ENCODE assay signal across 12 mouse cellular contexts in genomic region chr3:101713669-101714068, GRCm38 (mm10).
DNase-seq lines count a peak whose midpoint lies in the region; ATAC-seq and TF ChIP-seq lines count a peak whose summit lies in the region.
"Had no signal": no experiment of that assay in that cellular context is flagged by ENCODE, and none has a peak within 500 bp of the region (broad histone marks: within the 10 kb centered on the region; RNA-seq: fewer than 3 reads in every experiment).

No protein-coding gene starts in this region.

- no peaks in the 10 kb centered on the region for H3K36me3 ChIP-seq in forebrain, embryonic 16.5 days (ENCODE audit: control insufficient read depth, insufficient read depth)
- H3K36me3 ChIP-seq in forebrain, embryonic 12.5 days (replicated peaks), result no peaks in the 10 kb centered on the region
- no peaks in the 10 kb centered on the region for H3K36me3 ChIP-seq in kidney, embryonic 15.5 days
- H3K36me3 ChIP-seq in ES-E14 (ENCODE audit: control insufficient read depth, insufficient read depth, low read length, poor library complexity, severe bottlenecking), result no peaks in the 10 kb centered on the region
- no peaks in the 10 kb centered on the region for H3K36me3 ChIP-seq in intestine, postnatal 0 days (ENCODE audit: control insufficient read depth, insufficient read depth)

- H3K4me3 ChIP-seq in forebrain, embryonic 16.5 days (replicated peaks; ENCODE audit: low read length), result no peak overlapping the region
- H3K4me3 ChIP-seq in forebrain, embryonic 12.5 days (replicated peaks), result no peak overlapping the region
- no peak overlapping the region for H3K4me3 ChIP-seq in kidney, embryonic 15.5 days (replicated peaks)
- peak overlapping the region in 1 of 2 experiments; percentile 1; a peak in 1 of 4 replicates for H3K4me3 ChIP-seq in ES-E14 (ENCODE audit: insufficient read depth in 1 of 2, low read depth in 1 of 2, low read length in 2 of 2, poor library complexity in 1 of 2, severe bottlenecking in 1 of 2)
- H3K4me3 ChIP-seq in intestine, postnatal 0 days (ENCODE audit: low read depth, low read length), result no peak overlapping the region

- H3K9me3 ChIP-seq in forebrain, embryonic 16.5 days (ENCODE audit: control insufficient read depth, low read length), result no peaks in the 10 kb centered on the region
- no peaks in the 10 kb centered on the region for H3K9me3 ChIP-seq in forebrain, embryonic 12.5 days
- H3K9me3 ChIP-seq in kidney, embryonic 15.5 days (replicated peaks), result no peaks in the 10 kb centered on the region
- no peaks in the 10 kb centered on the region for H3K9me3 ChIP-seq in ES-E14 (ENCODE audit: control insufficient read depth, insufficient read depth, low read depth, low read length)
- no peaks in the 10 kb centered on the region for H3K9me3 ChIP-seq in intestine, postnatal 0 days (ENCODE audit: control insufficient read depth)

- no peak for TF ChIP-seq CTCF in intestine, postnatal 0 days (IDR thresholded peaks at IDR 0.05; ENCODE audit: low read depth)

- no peaks in the 10 kb centered on the region for H3K27me3 ChIP-seq in forebrain, embryonic 16.5 days (replicated peaks; ENCODE audit: control insufficient read depth, insufficient read depth, low read length)
- peaks cover 9% of the 10 kb centered on the region; the same call in 1 of the 2 replicates for H3K27me3 ChIP-seq in forebrain, embryonic 12.5 days
- H3K27me3 ChIP-seq in kidney, embryonic 15.5 days, result 0 out of 2 replicates have a peak, but pooled peaks cover 4% of the 10 kb centered on the region
- no peaks in the 10 kb centered on the region for H3K27me3 ChIP-seq in intestine, postnatal 0 days (replicated peaks; ENCODE audit: control insufficient read depth, insufficient read depth, low read length)

- in situ Hi-C loops in ES-E14 (cut with MboI; ENCODE audit: low sequenced_read_pairs in 2 of 2, unreplicated experiment in 2 of 2), result no loop called here

- H3K27ac ChIP-seq in forebrain, embryonic 16.5 days (ENCODE audit: low read length), result no peak overlapping the region
- no peak overlapping the region for H3K27ac ChIP-seq in forebrain, embryonic 12.5 days
- peak overlapping the region; percentile 84 for H3K27ac ChIP-seq in kidney, embryonic 15.5 days
- peak overlapping the region; percentile 41; the same call in 1 of the 2 replicates for H3K27ac ChIP-seq in ES-E14 (ENCODE audit: insufficient read depth, low read depth, low read length, poor library complexity, severe bottlenecking)
- no peak overlapping the region for H3K27ac ChIP-seq in intestine, postnatal 0 days (ENCODE audit: low read depth, low read length)

- peak overlapping the region; percentile 1; the same call in 1 of the 2 replicates for H3K4me2 ChIP-seq in forebrain, embryonic 16.5 days (ENCODE audit: low read length)
- no peak overlapping the region for H3K4me2 ChIP-seq in forebrain, embryonic 12.5 days
- peak overlapping the region; percentile 47 for H3K4me2 ChIP-seq in kidney, embryonic 15.5 days
- 0 out of 2 replicates have a peak overlapping the region, but pooled peaks have one; percentile 21 for H3K4me2 ChIP-seq in intestine, postnatal 0 days (replicated peaks; ENCODE audit: low read depth)

- 64% methylated on average over 11 of the region's 11 CpGs for WGBS in forebrain, embryonic 16.5 days
- 74% methylated on average over 11 of the region's 11 CpGs for WGBS in forebrain, embryonic 12.5 days
- 61% methylated on average over 11 of the region's 11 CpGs for WGBS in kidney, embryonic 15.5 days
- 67% methylated on average over 11 of the region's 11 CpGs for WGBS in intestine, postnatal 0 days

- ATAC-seq in forebrain, embryonic 16.5 days, result no peak
- no peak for ATAC-seq in forebrain, embryonic 12.5 days (ENCODE audit: low FRiP score)
- ATAC-seq in kidney, embryonic 15.5 days (replicated peaks; ENCODE audit: low FRiP score), result no peak
- no peak for ATAC-seq in intestine, postnatal 0 days

- DNase-seq in kidney, adult 11 months, result no peak
- no peak for DNase-seq in ES-E14 (ENCODE audit: low read depth, low spot score)
- DNase-seq in spleen, postnatal 14 days (ENCODE audit: low spot score in 2 of 2), result no peak
- no peak for DNase-seq in cerebellum, postnatal 25 days
- DNase-seq: adrenal gland, adult 8-10 months; kidney, adult 18-20 months; layer of hippocampus, adult 9-11 months; liver had no signal

- H3K4me1 ChIP-seq in forebrain, embryonic 16.5 days (replicated peaks; ENCODE audit: control insufficient read depth, insufficient read depth, low read length), result peaks cover 18% of the 10 kb centered on the region
- H3K4me1 ChIP-seq in forebrain, embryonic 12.5 days, result peaks cover 34% of the 10 kb centered on the region
- peaks cover 39% of the 10 kb centered on the region for H3K4me1 ChIP-seq in kidney, embryonic 15.5 days
- H3K4me1 ChIP-seq in ES-E14 (ENCODE audit: control insufficient read depth in 2 of 2, insufficient read depth in 2 of 2, low read length in 2 of 2, poor library complexity in 1 of 2), result peaks cover 24 to 29% of the 10 kb centered on the region in 2 experiments
- H3K4me1 ChIP-seq in intestine, postnatal 0 days (replicated peaks; ENCODE audit: control insufficient read depth, insufficient read depth, low read length), result peaks cover 39% of the 10 kb centered on the region

- no peak overlapping the region for H3K9ac ChIP-seq in forebrain, embryonic 16.5 days (replicated peaks; ENCODE audit: low read depth, low read length)
- H3K9ac ChIP-seq in forebrain, embryonic 12.5 days, result no peak overlapping the region
- H3K9ac ChIP-seq in kidney, embryonic 15.5 days, result no peak overlapping the region
- 0 out of 2 replicates have a peak overlapping the region, but pooled peaks have one; percentile 1 for H3K9ac ChIP-seq in ES-E14 (ENCODE audit: insufficient read depth, low read depth, low read length, poor library complexity, severe bottlenecking)
- no peak overlapping the region for H3K9ac ChIP-seq in intestine, postnatal 0 days (ENCODE audit: low read depth, low read length)

TF ChIP-seq in ES-E14, 5 proteins besides CTCF, POLR2A, EP300 and RAD21:
- TF ChIP-seq ZNF384 (IDR thresholded peaks at IDR 0.05; ENCODE audit: low read depth, low read length) (no peak), HCFC1 (IDR thresholded peaks at IDR 0.05; ENCODE audit: borderline replicate concordance, insufficient read depth, low read length) (no peak)

Comparison
In these comparisons a context has a peak if more than half of its experiments do, and no peak if none do; other contexts are left out.
1. H3K27ac ChIP-seq: peak in kidney, embryonic 15.5 days (single experiment) and ES-E14 (single experiment); none in forebrain, embryonic 16.5 days (single experiment), forebrain, embryonic 12.5 days (single experiment) and intestine, postnatal 0 days (single experiment).